Mouse (Mus musculus) spleen, postnatal 0 days (tissue): ENCODE data around the gene Olfr1208. TPM values are rescaled to one million over a fixed set of nuclear protein-coding genes. Genes with fewer than 3 reads are reported as not detected.

Experiments
- polyA plus RNA-seq: library from polyadenylated mRNA; unstranded; fragments of >200 nt; fragmentation: Nextera tagmentation; extraction: Ambion mirVana; gene quantifications from 2 replicates; pipeline ENCODE4 v1.2.1, GENCODE M21; 2015

The Olfr1208 gene
- polyA plus RNA-seq, result not detected in 2 replicates

GRCm38 (mm10) chr2:88902211-88902610 is at the start of gene Olfr1208:
Gene Olfr1208 (minus strand): TSS chr2:88902311.

GRCm38 (mm10) chr2:88938011-88938410 is 35.9 kb upstream of the Olfr1208 start, which contains the start of gene Olfr1211:
Gene Olfr1211 (minus strand): TSS chr2:88938111.

GRCm38 (mm10) chr2:88915057-88915456 is 12.9 kb upstream of the Olfr1208 start, which contains the start of gene Olfr1209:
Gene Olfr1209 (minus strand): TSS chr2:88915157.

GRCm38 (mm10) chr2:88862931-88863330 is 39.2 kb downstream of the Olfr1208 start, which contains the start of gene Olfr1206:
Gene Olfr1206 (plus strand): TSS chr2:88863231.

GRCm38 (mm10) chr2:88848992-88849391 is 53.1 kb downstream of the Olfr1208 start, which contains the start of gene Olfr1204:
Gene Olfr1204 (plus strand): TSS chr2:88849292.

Other genes with a start within 250 kb of the Olfr1208 start
- gene Olfr1193, start 226.7 kb downstream of the Olfr1208 start, polyA plus RNA-seq, result not detected in 2 replicates
- gene Olfr1195, start 213.1 kb downstream of the Olfr1208 start, polyA plus RNA-seq, result not detected in 2 replicates
- gene Olfr1196, start 197.7 kb downstream of the Olfr1208 start, polyA plus RNA-seq, result not detected in 2 replicates
- not detected in 2 replicates for gene Olfr1197, start 169.9 kb downstream of the Olfr1208 start, polyA plus RNA-seq
- not detected in 2 replicates for gene Olfr1198, start 150.9 kb downstream of the Olfr1208 start, polyA plus RNA-seq
- gene Olfr1199, start 141.8 kb downstream of the Olfr1208 start, polyA plus RNA-seq, result not detected in 2 replicates
- gene Olfr1200, start 131.8 kb downstream of the Olfr1208 start, polyA plus RNA-seq, result not detected in 2 replicates
- gene Olfr1201, start 109.3 kb downstream of the Olfr1208 start, polyA plus RNA-seq, result not detected in 2 replicates
- not detected in 2 replicates for gene Olfr1202, start 87.8 kb downstream of the Olfr1208 start, polyA plus RNA-seq
- not detected in 2 replicates for gene Olfr1205, start 72.6 kb downstream of the Olfr1208 start, polyA plus RNA-seq
- not detected in 2 replicates for gene Olfr1204, start 53.0 kb downstream of the Olfr1208 start, polyA plus RNA-seq
- gene Olfr1206, start 39.1 kb downstream of the Olfr1208 start, polyA plus RNA-seq, result not detected in 2 replicates
- not detected in 2 replicates for gene Olfr1209, start 12.8 kb upstream of the Olfr1208 start, polyA plus RNA-seq
- gene Olfr1211, start 35.8 kb upstream of the Olfr1208 start, polyA plus RNA-seq, result not detected in 2 replicates
- gene Olfr1212, start 51.7 kb upstream of the Olfr1208 start, polyA plus RNA-seq, result not detected in 2 replicates
- not detected in 2 replicates for gene Gm13762, start 78.0 kb upstream of the Olfr1208 start, polyA plus RNA-seq
- gene Olfr1214, start 90.3 kb upstream of the Olfr1208 start, polyA plus RNA-seq, result not detected in 2 replicates
- not detected in 2 replicates for gene Olfr1215, start 104.7 kb upstream of the Olfr1208 start, polyA plus RNA-seq
- gene Olfr1216, start 116.0 kb upstream of the Olfr1208 start, polyA plus RNA-seq, result not detected in 2 replicates
- not detected in 2 replicates for gene Olfr1217, start 129.8 kb upstream of the Olfr1208 start, polyA plus RNA-seq
- not detected in 2 replicates for gene Olfr1218, start 158.9 kb upstream of the Olfr1208 start, polyA plus RNA-seq
- gene Olfr1219, start 181.2 kb upstream of the Olfr1208 start, polyA plus RNA-seq, result not detected in 2 replicates
- not detected in 2 replicates for gene Olfr1220, start 204.5 kb upstream of the Olfr1208 start, polyA plus RNA-seq
- not detected in 2 replicates for gene Olfr1221, start 215.0 kb upstream of the Olfr1208 start, polyA plus RNA-seq
- gene Olfr1222, start 230.7 kb upstream of the Olfr1208 start, polyA plus RNA-seq, result not detected in 2 replicates
- gene Olfr1223, start 249.2 kb upstream of the Olfr1208 start, polyA plus RNA-seq, result not detected in 2 replicates